Mouse (Mus musculus) lung, postnatal 0 days (tissue): ENCODE measurements around the gene Lgr4. TPM values are rescaled to one million over a fixed set of nuclear protein-coding genes. Genes with fewer than 3 reads are reported as not detected.

Experiments
- ATAC-seq: fragments of 200-750 bp; cut with Nextera tagmentation; 2 replicates; pipeline ENCODE4 v1.8.0; 2017; ENCODE audit warnings: moderate library complexity
- DNase-seq: peaks from one replicate; pipeline ENCODE4 v3.0.0-alpha.2; 2016; ENCODE audit warnings: low spot score
- H3K27ac ChIP-seq: fragments of 300-500 bp; sonication (generic); 2 replicates; pipeline ENCODE4 v1.5.1; 2014; ENCODE audit warnings: antibody characterized with exemption, mild to moderate bottlenecking, low read length, mixed read lengths
- H3K27me3 ChIP-seq: fragments of 300-500 bp; sonication (generic); replicated peaks from 2 replicates; pipeline ENCODE4 v1.6.1; 2014; ENCODE audit warnings: low read length, mixed read lengths; ENCODE audit not compliant: insufficient read depth
- H3K36me3 ChIP-seq: fragments of 300-500 bp; sonication (generic); 2 replicates; pipeline ENCODE4 v1.6.1; 2014; ENCODE audit warnings: low read length, mixed read lengths; ENCODE audit not compliant: insufficient read depth
- H3K4me1 ChIP-seq: fragments of 300-500 bp; sonication (generic); 2 replicates; pipeline ENCODE4 v1.6.1; 2014; ENCODE audit warnings: antibody characterized with exemption, low read depth, low read length, mixed read lengths; ENCODE audit not compliant: insufficient read depth
- H3K4me2 ChIP-seq: fragments of 300-500 bp; sonication (generic); replicated peaks from 2 replicates; pipeline ENCODE4 v1.6.1; 2014; ENCODE audit warnings: low read depth, mild to moderate bottlenecking, low read length, moderate library complexity, mixed read lengths
- H3K4me3 ChIP-seq: fragments of 300-500 bp; sonication (generic); 2 replicates; pipeline ENCODE4 v1.5.1; 2014; ENCODE audit warnings: low read depth, low read length
- H3K9ac ChIP-seq: fragments of 300-500 bp; sonication (generic); replicated peaks from 2 replicates; pipeline ENCODE4 v1.6.1; 2014; ENCODE audit warnings: low read depth, mild to moderate bottlenecking
- H3K9me3 ChIP-seq: fragments of 300-500 bp; sonication (generic); 2 replicates; pipeline ENCODE4 v1.6.1; 2016; ENCODE audit warnings: low read length, mixed read lengths
- CTCF ChIP-seq: IDR thresholded peaks from 2 replicates; pipeline ENCODE4 v1.5.1; 2016; ENCODE audit warnings: antibody characterized with exemption, mild to moderate bottlenecking
- EP300 ChIP-seq: IDR thresholded peaks from 2 replicates; pipeline ENCODE4 v1.6.1; 2016; ENCODE audit warnings: antibody characterized with exemption, mild to moderate bottlenecking, control low read depth
- WGBS: fragments of 180-500 bp; shearing (Covaris S2); extraction: QIAGEN DNeasy Blood & Tissue Kit; methylation state at CpG from one replicate; pipeline ENCODE4 v1.1.7; 2014; 5-methylcytosine and 5-hydroxymethylcytosine counted together
- polyA plus RNA-seq: library from polyadenylated mRNA; unstranded; fragments of >200 nt; fragmentation: Nextera tagmentation; extraction: Ambion mirVana; gene quantifications from 2 replicates; pipeline ENCODE4 v1.2.1, GENCODE M21; 2015

The Lgr4 gene
- polyA plus RNA-seq, 1 experiment from 2014 or later, result 1.8 TPM

DNA sequence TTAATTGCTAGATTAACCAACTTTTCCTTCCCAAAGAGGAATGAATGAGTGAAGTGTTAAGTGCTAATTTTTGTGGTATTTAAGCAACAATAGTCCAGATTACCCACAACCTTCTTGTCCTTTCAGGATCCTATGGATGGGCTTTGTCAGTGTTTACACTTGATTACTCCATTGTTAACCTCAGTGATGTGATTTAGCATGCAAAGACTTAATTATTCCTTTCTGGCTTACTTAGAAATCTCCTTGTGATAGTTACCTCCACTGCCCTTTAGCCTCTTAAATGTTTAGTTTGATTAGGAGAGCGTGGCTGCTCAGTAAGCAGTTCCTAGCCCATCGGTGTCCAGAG lies 18.9 kb downstream of the Lgr4 start:
- 65% methylated on average over 2 of the region's 2 CpGs for WGBS
- no peaks in the 10 kb centered on the region for H3K9me3 ChIP-seq
- ATAC-seq (no peak), DNase-seq (no peak)
- TF ChIP-seq EP300 (no peak), CTCF (no peak)
- H3K4me2 ChIP-seq, result no peak overlapping the region
- H3K4me1 ChIP-seq, result no peaks in the 10 kb centered on the region
- no peak overlapping the region for H3K4me3 ChIP-seq
- H3K27ac ChIP-seq, result no peak overlapping the region
- H3K36me3 ChIP-seq, result no peaks in the 10 kb centered on the region
- H3K27me3 ChIP-seq, result no peaks in the 10 kb centered on the region
- H3K9ac ChIP-seq, result no peak overlapping the region

DNA sequence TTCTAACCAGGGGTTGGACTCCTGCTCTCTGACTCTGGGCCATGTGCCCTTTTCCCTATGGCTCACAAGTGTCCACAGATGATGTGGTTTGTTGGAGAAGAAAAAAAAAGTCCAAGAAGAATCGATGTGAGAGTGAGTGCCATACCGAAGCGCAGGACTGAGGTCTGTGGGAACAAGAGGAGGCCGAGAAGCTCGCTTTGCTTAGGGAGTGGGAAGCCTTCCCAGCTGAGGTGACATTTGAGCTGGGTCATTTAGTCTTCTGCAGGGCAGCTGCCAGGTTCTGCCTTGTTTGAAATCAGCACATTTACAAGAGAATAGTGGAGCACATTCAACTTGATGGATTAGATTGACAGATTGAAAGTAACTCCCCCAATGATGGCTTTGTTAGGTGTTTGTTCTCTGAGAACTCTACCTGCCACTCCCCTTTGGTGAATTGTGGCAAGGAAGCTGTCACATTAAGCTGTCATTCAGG lies 24.6 kb downstream of the Lgr4 start:
- H3K4me2 ChIP-seq, result no peak overlapping the region
- no peak overlapping the region for H3K27ac ChIP-seq
- TF ChIP-seq EP300, result no peak
- TF ChIP-seq CTCF, result no peak
- H3K4me3 ChIP-seq, result no peak overlapping the region
- 46% methylated on average over 5 of the region's 5 CpGs for WGBS
- H3K27me3 ChIP-seq, result no peaks in the 10 kb centered on the region
- ATAC-seq (no peak), DNase-seq (no peak)
- H3K36me3 ChIP-seq, result no peaks in the 10 kb centered on the region
- no peak overlapping the region for H3K9ac ChIP-seq
- H3K9me3 ChIP-seq, result no peaks in the 10 kb centered on the region
- H3K4me1 ChIP-seq, result no peaks in the 10 kb centered on the region

DNA sequence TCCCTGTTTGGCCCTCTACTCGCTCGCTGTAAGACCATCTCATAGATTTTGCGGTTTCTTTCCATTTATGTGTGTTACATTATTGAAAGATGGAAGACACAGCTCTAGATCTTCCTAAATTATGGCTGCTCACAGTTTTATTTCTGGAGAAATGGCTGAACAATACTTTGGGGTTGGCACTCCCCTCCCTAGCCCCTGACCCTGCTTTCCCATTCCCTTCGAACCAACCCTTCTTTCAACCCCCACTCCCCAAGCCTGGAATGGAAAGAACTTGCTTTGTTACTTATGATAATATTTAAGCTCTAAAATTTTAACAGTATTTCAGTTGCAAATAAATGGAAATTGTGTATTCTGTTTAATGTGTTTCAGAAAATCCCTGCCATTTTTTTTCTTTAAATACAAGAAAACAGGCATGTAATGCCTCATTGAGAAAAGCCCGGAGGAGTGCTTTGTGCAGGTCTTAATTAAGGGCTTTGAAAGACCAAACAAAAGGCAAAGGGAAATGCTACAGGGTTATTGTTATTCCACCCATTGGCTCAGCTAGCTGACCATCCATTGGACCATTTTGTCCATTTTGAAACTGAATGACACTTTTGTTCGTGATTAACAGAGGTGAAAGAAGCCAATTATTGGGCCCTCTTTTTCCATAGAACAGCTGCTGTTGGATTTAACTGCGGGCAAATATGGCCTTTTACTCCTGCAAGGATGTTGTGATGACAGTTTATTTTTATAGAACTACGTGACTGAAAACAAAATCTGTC lies 25.5 kb downstream of the Lgr4 start:
- H3K4me3 ChIP-seq, result no peak overlapping the region
- H3K9ac ChIP-seq, result no peak overlapping the region
- H3K4me1 ChIP-seq, result no peaks in the 10 kb centered on the region
- no peak overlapping the region for H3K4me2 ChIP-seq
- no peaks in the 10 kb centered on the region for H3K36me3 ChIP-seq
- DNase-seq (no peak), ATAC-seq (no peak)
- no peaks in the 10 kb centered on the region for H3K27me3 ChIP-seq
- H3K27ac ChIP-seq, result no peak overlapping the region
- 78% methylated on average over 8 of the region's 8 CpGs for WGBS
- TF ChIP-seq CTCF, result no peak
- no peak for TF ChIP-seq EP300
- no peaks in the 10 kb centered on the region for H3K9me3 ChIP-seq

DNA sequence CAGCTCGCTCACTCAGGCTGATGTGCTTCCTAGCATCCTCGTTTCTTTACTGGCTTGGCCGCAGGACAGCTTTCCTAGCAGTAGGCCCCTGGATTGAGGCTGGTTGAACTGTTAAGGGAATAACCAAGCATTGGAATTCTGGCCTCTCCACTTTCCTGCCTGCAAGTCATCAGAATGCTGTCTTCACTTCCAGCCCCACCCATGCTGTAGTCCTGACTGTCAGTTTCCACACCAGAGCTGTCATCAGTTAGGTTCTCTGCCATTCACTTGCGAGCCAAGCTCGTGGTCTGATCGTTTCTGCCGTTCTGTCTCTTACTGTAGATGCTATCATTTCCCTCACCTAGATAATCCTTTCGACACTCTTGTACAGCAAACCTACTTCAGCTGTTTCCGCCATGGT lies 27.5 kb downstream of the Lgr4 start:
- DNase-seq (no peak), ATAC-seq (no peak)

DNA sequence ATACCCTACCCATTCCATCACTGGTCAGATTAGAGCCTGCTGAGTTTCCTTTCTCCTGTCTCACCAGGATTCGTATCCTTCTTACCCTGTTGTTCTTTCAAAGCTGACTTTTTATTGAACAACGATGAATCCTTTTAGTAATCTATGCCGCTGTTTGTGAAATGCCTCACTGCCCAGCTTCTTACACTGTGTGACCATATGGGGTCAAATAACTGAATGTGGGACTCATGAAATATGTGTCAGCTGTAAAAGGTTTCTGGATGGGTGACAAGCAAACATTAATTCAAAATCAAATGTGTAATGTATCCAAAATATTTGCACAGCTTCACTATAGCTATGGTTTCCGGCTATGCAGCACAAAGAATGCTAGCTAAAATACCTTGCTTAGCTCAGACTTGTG lies 28.1 kb downstream of the Lgr4 start:
- ATAC-seq (no peak), DNase-seq (no peak)
- WGBS, result 83% methylated on average over 4 of the region's 4 CpGs
- H3K9me3 ChIP-seq, result no peaks in the 10 kb centered on the region
- no peaks in the 10 kb centered on the region for H3K36me3 ChIP-seq
- H3K4me2 ChIP-seq, result no peak overlapping the region
- H3K4me3 ChIP-seq, result no peak overlapping the region
- no peak overlapping the region for H3K9ac ChIP-seq
- no peak for TF ChIP-seq CTCF
- no peak for TF ChIP-seq EP300
- no peaks in the 10 kb centered on the region for H3K4me1 ChIP-seq
- H3K27ac ChIP-seq, result no peak overlapping the region
- no peaks in the 10 kb centered on the region for H3K27me3 ChIP-seq

More for the DNA sequence above, 27.5 kb downstream of the Lgr4 start:
- Histone ChIP-seq H3K4me2 (no peak overlapping the region), H3K4me1 (no peaks in the 10 kb centered on the region), H3K9me3 (no peaks in the 10 kb centered on the region), H3K4me3 (no peak overlapping the region), H3K27ac (no peak overlapping the region), H3K27me3 (no peaks in the 10 kb centered on the region), H3K36me3 (no peaks in the 10 kb centered on the region), H3K9ac (no peak overlapping the region)
- no peak for TF ChIP-seq EP300
- 78% methylated on average over 9 of the region's 9 CpGs for WGBS

DNA sequence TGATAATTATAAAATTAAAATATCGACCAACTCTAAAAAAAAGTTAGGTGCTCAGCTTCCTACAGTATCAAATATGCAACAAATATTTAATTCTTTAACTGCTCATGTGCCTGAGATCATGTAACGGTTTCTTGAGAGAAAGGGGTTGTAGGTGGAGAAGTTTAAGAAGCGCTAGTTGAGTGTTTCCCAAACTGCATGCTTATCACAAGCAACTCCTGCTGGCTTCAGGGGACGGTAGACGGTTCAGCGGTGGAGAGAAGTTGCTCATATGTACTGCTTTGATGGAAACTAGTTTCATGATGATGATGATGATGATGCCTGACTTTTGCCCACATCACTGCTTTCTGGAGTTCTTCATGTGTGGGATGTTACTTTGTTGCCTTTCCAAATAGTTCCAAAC lies 29.0 kb downstream of the Lgr4 start:
- WGBS, result 91% methylated on average over 6 of the region's 6 CpGs
- no peak overlapping the region for H3K27ac ChIP-seq
- TF ChIP-seq EP300 (no peak), CTCF (no peak)
- ATAC-seq (no peak), DNase-seq (no peak)
- H3K9me3 ChIP-seq, result no peaks in the 10 kb centered on the region
- H3K4me3 ChIP-seq, result no peak overlapping the region
- no peak overlapping the region for H3K4me2 ChIP-seq
- no peaks in the 10 kb centered on the region for H3K27me3 ChIP-seq
- no peaks in the 10 kb centered on the region for H3K4me1 ChIP-seq
- H3K36me3 ChIP-seq, result no peaks in the 10 kb centered on the region
- H3K9ac ChIP-seq, result no peak overlapping the region

DNA sequence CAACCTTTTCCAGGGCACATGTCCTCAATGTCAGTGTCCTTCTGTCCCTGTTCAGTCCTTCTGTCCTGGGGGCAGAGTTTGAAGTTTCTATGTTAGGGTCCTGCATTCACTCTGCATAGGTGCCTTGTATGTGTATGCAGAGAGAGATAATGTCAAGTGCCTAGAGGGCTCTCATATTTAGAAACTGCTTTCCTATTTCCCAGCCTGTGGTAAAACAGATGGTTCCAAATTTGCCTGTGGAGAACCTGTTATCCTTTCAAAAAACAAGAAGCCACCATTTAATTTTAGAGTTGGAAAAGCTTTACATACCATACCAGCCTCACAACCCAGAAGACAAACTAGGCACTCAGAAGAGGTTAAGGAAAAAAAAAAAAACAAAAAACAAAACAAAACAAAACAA lies 32.1 kb downstream of the Lgr4 start:
- DNase-seq (no peak), ATAC-seq (no peak)
- no peaks in the 10 kb centered on the region for H3K9me3 ChIP-seq
- no peak overlapping the region for H3K4me2 ChIP-seq
- no peak overlapping the region for H3K27ac ChIP-seq
- no peak overlapping the region for H3K4me3 ChIP-seq
- no peak overlapping the region for H3K9ac ChIP-seq
- no peaks in the 10 kb centered on the region for H3K36me3 ChIP-seq
- no peaks in the 10 kb centered on the region for H3K27me3 ChIP-seq
- TF ChIP-seq EP300 (no peak), CTCF (no peak)
- no peaks in the 10 kb centered on the region for H3K4me1 ChIP-seq
